Mouse (Mus musculus): ENCODE measurements around the gene Spop.

Spop gene

GRCm38 (mm10) chr11:95528231-95528630 lies 114.4 kb downstream of the Spop start:
- DNase-seq = no peak

GRCm38 (mm10) chr11:95532353-95533072 lies 118.6 kb downstream of the Spop start:
- DNase-seq = no peak

GRCm38 (mm10) chr11:95533484-95534160 lies 119.7 kb downstream of the Spop start:
- DNase-seq = peak; percentile 94

- DNase-seq = peak; percentile 29
These were observed 124.7 kb downstream of the Spop start for GRCm38 (mm10) chr11:95538378-95539104.

- DNase-seq = no peak
These were observed 126.9 kb downstream of the Spop start for GRCm38 (mm10) chr11:95540637-95541385.

All from lung, postnatal 14 days (tissue).